In genomic region chr13:112166338-112166802, GRCm38 (mm10) we compare ENCODE assay signal across 12 mouse cellular contexts.
DNase-seq lines count a peak whose midpoint lies in the region; ATAC-seq and TF ChIP-seq lines count a peak whose summit lies in the region.
"Had no signal": no experiment of that assay in that cellular context is flagged by ENCODE, and none has a peak within 500 bp of the region (broad histone marks: within the 10 kb centered on the region; RNA-seq: fewer than 3 reads in every experiment).

No protein-coding gene starts in this region.

- DNase-seq in limb, embryonic 14.5 days (ENCODE audit: low spot score), result no peak
- DNase-seq in gastrocnemius, postnatal 4 days (ENCODE audit: low spot score in 2 of 2), result no peak
- DNase-seq: kidney, adult 2 months; liver, embryonic 13.5 days; right cerebral cortex, postnatal 4 days; thymus, adult 18-20 months had no signal

- TF ChIP-seq POLR2A in cortical plate, adult 2 months (IDR thresholded peaks at IDR 0.05; ENCODE audit: extremely low read depth, insufficient read depth, low read length), result no peak
- TF ChIP-seq POLR2A in limb, embryonic 14.5 days (IDR thresholded peaks at IDR 0.05; ENCODE audit: borderline replicate concordance, extremely low read depth, insufficient read depth, insufficient read length), result no peak

- no peak overlapping the region for H3K4me2 ChIP-seq in intestine, embryonic 16.5 days (ENCODE audit: low read depth, low read length)
- H3K4me2 ChIP-seq in intestine, postnatal 0 days (replicated peaks; ENCODE audit: low read depth), result no peak overlapping the region
- peak overlapping the region; percentile 25; the same call in 1 of the 2 replicates for H3K4me2 ChIP-seq in forebrain, embryonic 16.5 days (ENCODE audit: low read length)
- no peak overlapping the region for H3K4me2 ChIP-seq in limb, embryonic 14.5 days (replicated peaks; ENCODE audit: low read depth, low read length, severe bottlenecking)
- no peak overlapping the region for H3K4me2 ChIP-seq in heart, embryonic 12.5 days
- H3K4me2 ChIP-seq: liver, embryonic 13.5 days had no signal

- no peaks in the 10 kb centered on the region for H3K27me3 ChIP-seq in intestine, embryonic 16.5 days (replicated peaks; ENCODE audit: control insufficient read depth, insufficient read depth, low read length)
- H3K27me3 ChIP-seq in intestine, postnatal 0 days (replicated peaks; ENCODE audit: control insufficient read depth, insufficient read depth, low read length), result no peaks in the 10 kb centered on the region
- H3K27me3 ChIP-seq in forebrain, embryonic 16.5 days (replicated peaks; ENCODE audit: control insufficient read depth, insufficient read depth, low read length), result peaks cover 3% of the 10 kb centered on the region; the same call in 1 of the 2 replicates
- no peaks in the 10 kb centered on the region for H3K27me3 ChIP-seq in limb, embryonic 14.5 days (ENCODE audit: control insufficient read depth, insufficient read depth, low read length)
- H3K27me3 ChIP-seq in heart, embryonic 12.5 days (replicated peaks), result no peaks in the 10 kb centered on the region
- H3K27me3 ChIP-seq: liver, embryonic 13.5 days had no signal

- H3K27ac ChIP-seq in intestine, embryonic 16.5 days (ENCODE audit: low read length), result peak overlapping the region; percentile 41; the same call in 1 of the 2 replicates
- no peak overlapping the region for H3K27ac ChIP-seq in intestine, postnatal 0 days (ENCODE audit: low read depth, low read length)
- 0 out of 2 replicates have a peak overlapping the region, but pooled peaks have one; percentile 1 for H3K27ac ChIP-seq in cortical plate, adult 2 months (ENCODE audit: insufficient read depth, low read length)
- peak overlapping the region; percentile 43 for H3K27ac ChIP-seq in forebrain, embryonic 16.5 days (ENCODE audit: low read length)
- H3K27ac ChIP-seq in limb, embryonic 14.5 days (replicated peaks; ENCODE audit: low read depth, low read length), result 0 out of 2 replicates have a peak overlapping the region, but pooled peaks have one; percentile 13
- H3K27ac ChIP-seq in heart, embryonic 12.5 days (ENCODE audit: poor library complexity, severe bottlenecking), result no peak overlapping the region
- H3K27ac ChIP-seq: liver, embryonic 13.5 days had no signal

- no peak for ATAC-seq in intestine, embryonic 16.5 days
- no peak for ATAC-seq in intestine, postnatal 0 days
- peak; percentile 88 for ATAC-seq in forebrain, embryonic 16.5 days
- no peak for ATAC-seq in limb, embryonic 14.5 days (ENCODE audit: low FRiP score, low read depth)
- ATAC-seq in erythroid progenitor cell, adult 5-6 weeks (replicated peaks; ENCODE audit: low FRiP score, poor library complexity, severe bottlenecking), result no peak
- ATAC-seq in heart, embryonic 12.5 days (ENCODE audit: insufficient number of reproducible peaks, low FRiP score), result no peak

- no peak overlapping the region for H3K4me3 ChIP-seq in intestine, embryonic 16.5 days (ENCODE audit: low read length)
- no peak overlapping the region for H3K4me3 ChIP-seq in intestine, postnatal 0 days (ENCODE audit: low read depth, low read length)
- no peak overlapping the region for H3K4me3 ChIP-seq in cortical plate, adult 2 months (ENCODE audit: insufficient read depth, low read length)
- H3K4me3 ChIP-seq in forebrain, embryonic 16.5 days (replicated peaks; ENCODE audit: low read length), result no peak overlapping the region
- H3K4me3 ChIP-seq in limb, embryonic 14.5 days (replicated peaks; ENCODE audit: low read length), result no peak overlapping the region
- H3K4me3 ChIP-seq in heart, embryonic 12.5 days, result no peak overlapping the region
- H3K4me3 ChIP-seq: liver, embryonic 13.5 days had no signal

- TF ChIP-seq CTCF in intestine, postnatal 0 days (IDR thresholded peaks at IDR 0.05; ENCODE audit: low read depth), result no peak
- TF ChIP-seq CTCF in cortical plate, adult 2 months (IDR thresholded peaks at IDR 0.05; ENCODE audit: extremely low read depth, insufficient read depth, low read length), result no peak

- WGBS in intestine, embryonic 16.5 days, result 69% methylated on average over 10 of the region's 10 CpGs
- 82% methylated on average over 10 of the region's 10 CpGs for WGBS in intestine, postnatal 0 days
- WGBS in forebrain, embryonic 16.5 days, result 4% methylated on average over 10 of the region's 10 CpGs
- 44% methylated on average over 10 of the region's 10 CpGs for WGBS in limb, embryonic 14.5 days
- WGBS in heart, embryonic 12.5 days, result 60% methylated on average over 10 of the region's 10 CpGs

- no peaks in the 10 kb centered on the region for H3K9me3 ChIP-seq in intestine, embryonic 16.5 days (ENCODE audit: control insufficient read depth, low read length)
- H3K9me3 ChIP-seq in intestine, postnatal 0 days (ENCODE audit: control insufficient read depth), result no peaks in the 10 kb centered on the region
- no peaks in the 10 kb centered on the region for H3K9me3 ChIP-seq in forebrain, embryonic 16.5 days (ENCODE audit: control insufficient read depth, low read length)
- H3K9me3 ChIP-seq in limb, embryonic 14.5 days (ENCODE audit: control insufficient read depth, low read length), result no peaks in the 10 kb centered on the region
- H3K9me3 ChIP-seq in heart, embryonic 12.5 days (replicated peaks), result no peaks in the 10 kb centered on the region
- H3K9me3 ChIP-seq: liver, embryonic 13.5 days had no signal

- no peaks in the 10 kb centered on the region for H3K36me3 ChIP-seq in intestine, embryonic 16.5 days (ENCODE audit: control insufficient read depth, insufficient read depth, low read length)
- H3K36me3 ChIP-seq in intestine, postnatal 0 days (ENCODE audit: control insufficient read depth, insufficient read depth), result no peaks in the 10 kb centered on the region
- H3K36me3 ChIP-seq in forebrain, embryonic 16.5 days (ENCODE audit: control insufficient read depth, insufficient read depth), result no peaks in the 10 kb centered on the region
- H3K36me3 ChIP-seq in limb, embryonic 14.5 days (ENCODE audit: control insufficient read depth, insufficient read depth, low read length), result no peaks in the 10 kb centered on the region
- no peaks in the 10 kb centered on the region for H3K36me3 ChIP-seq in heart, embryonic 12.5 days
- H3K36me3 ChIP-seq: liver, embryonic 13.5 days had no signal

- no peaks in the 10 kb centered on the region for H3K4me1 ChIP-seq in intestine, embryonic 16.5 days (ENCODE audit: control insufficient read depth, insufficient read depth, low read length)
- H3K4me1 ChIP-seq in intestine, postnatal 0 days (replicated peaks; ENCODE audit: control insufficient read depth, insufficient read depth, low read length), result no peaks in the 10 kb centered on the region
- H3K4me1 ChIP-seq in cortical plate, adult 2 months (ENCODE audit: control insufficient read depth, insufficient read depth, low read length), result no peaks in the 10 kb centered on the region
- H3K4me1 ChIP-seq in forebrain, embryonic 16.5 days (replicated peaks; ENCODE audit: control insufficient read depth, insufficient read depth, low read length), result peaks cover 12% of the 10 kb centered on the region
- H3K4me1 ChIP-seq in limb, embryonic 14.5 days (ENCODE audit: control insufficient read depth, insufficient read depth, low read length), result 0 out of 2 replicates have a peak, but pooled peaks cover 5% of the 10 kb centered on the region
- H3K4me1 ChIP-seq in heart, embryonic 12.5 days (replicated peaks), result no peaks in the 10 kb centered on the region
- H3K4me1 ChIP-seq: liver, embryonic 13.5 days had no signal

- no peak overlapping the region for H3K9ac ChIP-seq in intestine, embryonic 16.5 days (ENCODE audit: low read depth, low read length)
- H3K9ac ChIP-seq in intestine, postnatal 0 days (ENCODE audit: low read depth, low read length), result no peak overlapping the region
- H3K9ac ChIP-seq in forebrain, embryonic 16.5 days (replicated peaks; ENCODE audit: low read depth, low read length), result no peak overlapping the region
- no peak overlapping the region for H3K9ac ChIP-seq in limb, embryonic 14.5 days (ENCODE audit: low read depth, low read length, severe bottlenecking)
- H3K9ac ChIP-seq in heart, embryonic 12.5 days, result no peak overlapping the region
- H3K9ac ChIP-seq: liver, embryonic 13.5 days had no signal

Comparison
In these comparisons a context has a peak if more than half of its experiments do, and no peak if none do; other contexts are left out.
1. H3K27ac ChIP-seq: peak in intestine, embryonic 16.5 days (single experiment), cortical plate, adult 2 months (single experiment), forebrain, embryonic 16.5 days (single experiment) and limb, embryonic 14.5 days (single experiment); none in intestine, postnatal 0 days (single experiment) and heart, embryonic 12.5 days (single experiment).